Mouse (Mus musculus) erythroid progenitor cell, adult 5-6 weeks (primary cell): Measurements from ENCODE around the gene Trio. TPM values are rescaled to one million over a fixed set of nuclear protein-coding genes. Genes with fewer than 3 reads are reported as not detected.

Source experiments
- ATAC-seq: replicated peaks from 2 replicates; pipeline ENCODE4 v1.8.0; 2016; ENCODE audit warnings: moderate number of reproducible peaks, mild to moderate bottlenecking, moderate TSS enrichment, inconsistent platforms; ENCODE audit not compliant: poor library complexity, low FRiP score, severe bottlenecking
- total RNA-seq, 2 experiments: library from RNA; stranded (forward) in 1 of 2; stranded (reverse) in 1 of 2; fragments of 150-400 nt in 1 of 2; fragments of 186-747, 209-891 nt in 1 of 2; gene quantifications; 2 replicates each; pipeline versions ENCODE4 v1.2.3 to v1.2.4; 2015 to 2017; ENCODE audit warnings: low replicate concordance in 2 of 2

The Trio gene
- total RNA-seq, 2 experiments from 2014 or later = 3.4 to 6.3 TPM

DNA sequence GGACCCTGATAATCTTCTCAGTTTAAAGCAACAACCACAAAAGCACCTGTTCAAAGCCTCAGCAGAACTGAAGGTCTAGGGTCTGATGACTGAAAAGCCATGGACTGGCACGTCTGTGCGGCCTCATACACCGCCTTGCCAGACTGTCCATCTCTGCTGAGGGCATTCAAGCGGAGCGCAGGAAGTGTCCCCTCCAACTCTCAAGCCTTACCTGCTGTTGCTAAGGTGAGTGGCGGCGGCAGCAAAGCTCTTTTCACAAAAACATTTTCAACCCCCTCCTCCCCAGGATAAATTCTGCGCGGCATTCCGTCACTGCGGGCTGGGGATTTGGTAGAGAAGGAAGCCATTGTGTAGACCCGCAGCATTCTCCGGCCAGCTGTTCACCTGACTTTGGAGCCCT lies 30.8 kb downstream of the Trio start:
- ATAC-seq = no peak

- ATAC-seq = no peak
Observed at GRCm38 (mm10) chr15:27993528-27993927, 32.1 kb downstream of the Trio start.

DNA sequence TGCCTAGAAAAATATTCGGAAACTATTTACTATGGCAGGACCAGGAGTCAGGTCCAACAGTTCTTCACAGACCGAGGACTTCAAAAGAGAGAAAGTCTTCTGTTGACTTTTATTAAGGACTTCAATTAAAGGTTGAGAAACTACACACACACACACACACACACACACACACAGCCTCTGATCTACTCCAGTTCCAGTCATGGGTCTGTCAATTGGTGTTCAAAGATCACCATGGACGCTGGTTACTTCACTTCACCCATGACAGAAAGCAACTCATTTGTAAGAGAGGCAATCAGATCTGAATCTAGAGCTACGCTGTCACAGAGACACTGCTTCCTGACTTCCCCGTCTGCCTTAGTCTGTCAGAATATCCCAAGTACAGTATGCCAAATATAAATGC lies 33.1 kb downstream of the Trio start:
- no peak for ATAC-seq

- no peak for ATAC-seq
Observed at GRCm38 (mm10) chr15:27991892-27992593, 33.6 kb downstream of the Trio start.

GRCm38 (mm10) chr15:27991066-27991701 lies 34.5 kb downstream of the Trio start:
- ATAC-seq = no peak

DNA sequence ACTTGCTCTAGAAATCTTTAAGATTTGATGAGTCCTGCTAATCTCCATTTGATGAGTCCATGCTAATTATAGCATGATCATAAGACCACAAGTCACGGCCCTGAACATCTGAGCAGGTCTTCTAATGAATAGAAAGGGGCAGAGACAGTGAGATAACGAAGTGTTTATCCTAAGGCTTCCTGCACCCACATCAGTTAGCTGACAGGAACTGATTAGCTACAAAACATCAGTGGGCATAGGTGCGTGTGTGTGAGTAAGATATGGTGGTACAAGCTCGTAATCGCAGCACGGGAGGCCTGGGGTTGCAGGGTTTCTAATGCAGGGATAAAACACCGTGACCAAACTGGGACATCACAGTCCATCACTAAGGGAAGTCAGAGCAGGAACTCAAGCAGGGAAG lies 37.7 kb downstream of the Trio start:
- ATAC-seq = no peak

- no peak for ATAC-seq
Observed at GRCm38 (mm10) chr15:27984881-27985280, 40.8 kb downstream of the Trio start.

DNA sequence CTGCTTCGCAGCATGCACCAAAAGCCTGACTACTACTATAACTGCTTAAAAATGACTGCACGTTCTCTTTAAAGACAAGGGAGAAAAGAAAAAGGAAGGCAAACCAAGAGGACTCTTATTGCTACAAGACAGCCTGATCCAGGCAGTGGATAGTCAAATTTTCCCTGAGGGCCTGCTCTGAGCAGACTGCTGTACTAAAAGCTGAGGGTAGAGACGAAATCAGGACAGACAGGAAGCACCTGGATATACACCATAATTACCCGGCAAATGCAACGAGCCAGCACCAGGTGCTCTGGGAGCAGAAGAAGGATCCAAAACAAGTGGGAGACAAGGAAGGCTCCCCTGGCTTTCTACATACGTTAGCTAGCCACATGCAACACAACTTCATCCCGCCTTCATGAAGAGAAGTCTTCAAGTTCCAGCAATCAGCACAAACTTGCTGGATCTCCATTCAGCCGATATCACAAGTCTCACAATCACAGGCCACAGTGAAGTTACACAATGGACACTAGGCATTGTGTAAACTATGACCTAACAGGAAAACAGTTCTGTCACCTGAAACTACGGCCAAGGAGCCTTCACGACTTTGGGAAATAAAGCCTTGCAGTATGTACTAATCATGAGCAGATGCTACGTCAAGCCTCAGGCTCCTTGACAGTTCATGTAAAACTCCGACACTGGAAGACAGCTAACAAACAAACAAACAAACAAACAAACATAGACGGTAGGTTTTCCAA lies 43.7 kb downstream of the Trio start:
- no peak for ATAC-seq

DNA sequence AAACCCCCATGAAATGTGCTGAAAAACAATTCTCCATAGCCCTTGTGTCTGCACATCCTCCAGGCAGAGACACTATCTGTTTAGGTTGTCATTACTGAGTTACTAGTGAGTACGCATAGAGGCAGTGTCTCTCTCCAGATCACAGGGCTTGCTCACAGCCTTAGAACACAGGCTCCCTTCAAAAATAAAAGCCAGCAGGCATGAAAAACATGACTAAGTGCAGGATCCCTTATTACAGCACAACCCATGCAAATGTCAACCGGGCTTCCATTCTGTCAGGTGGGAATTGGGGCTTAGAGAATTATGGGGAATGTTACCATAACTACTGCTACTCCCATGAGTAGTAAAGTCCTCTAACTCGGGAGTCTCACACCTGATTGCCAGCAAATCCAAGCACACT lies 44.4 kb downstream of the Trio start:
- no peak for ATAC-seq

- no peak for ATAC-seq
Observed at GRCm38 (mm10) chr15:27980436-27980835, 45.2 kb downstream of the Trio start.

GRCm38 (mm10) chr15:27976950-27977349 lies 48.7 kb downstream of the Trio start:
- ATAC-seq = no peak

GRCm38 (mm10) chr15:27976366-27976765 lies 49.3 kb downstream of the Trio start:
- ATAC-seq = no peak

DNA sequence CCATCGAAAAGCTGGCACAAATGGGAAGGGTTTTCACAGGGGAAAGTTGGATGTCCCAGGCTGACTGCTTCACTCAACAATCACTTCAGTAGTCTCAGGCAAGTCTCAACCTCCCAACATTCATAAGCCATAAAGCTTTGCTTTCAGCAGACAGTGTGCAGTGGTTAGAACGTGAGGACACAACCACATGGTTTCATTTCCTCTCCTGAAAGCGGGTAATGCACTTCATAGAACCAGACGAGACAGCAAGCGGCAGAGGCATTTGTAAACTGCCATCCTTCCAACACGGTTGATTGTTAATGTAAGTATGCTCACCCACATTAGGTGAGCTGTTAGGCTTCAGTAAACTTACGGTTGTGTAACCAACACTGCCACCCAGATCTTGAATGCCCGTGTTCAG lies 51.0 kb downstream of the Trio start:
- ATAC-seq = no peak

- no peak for ATAC-seq
Observed at GRCm38 (mm10) chr15:27968183-27968582, 57.5 kb downstream of the Trio start.

DNA sequence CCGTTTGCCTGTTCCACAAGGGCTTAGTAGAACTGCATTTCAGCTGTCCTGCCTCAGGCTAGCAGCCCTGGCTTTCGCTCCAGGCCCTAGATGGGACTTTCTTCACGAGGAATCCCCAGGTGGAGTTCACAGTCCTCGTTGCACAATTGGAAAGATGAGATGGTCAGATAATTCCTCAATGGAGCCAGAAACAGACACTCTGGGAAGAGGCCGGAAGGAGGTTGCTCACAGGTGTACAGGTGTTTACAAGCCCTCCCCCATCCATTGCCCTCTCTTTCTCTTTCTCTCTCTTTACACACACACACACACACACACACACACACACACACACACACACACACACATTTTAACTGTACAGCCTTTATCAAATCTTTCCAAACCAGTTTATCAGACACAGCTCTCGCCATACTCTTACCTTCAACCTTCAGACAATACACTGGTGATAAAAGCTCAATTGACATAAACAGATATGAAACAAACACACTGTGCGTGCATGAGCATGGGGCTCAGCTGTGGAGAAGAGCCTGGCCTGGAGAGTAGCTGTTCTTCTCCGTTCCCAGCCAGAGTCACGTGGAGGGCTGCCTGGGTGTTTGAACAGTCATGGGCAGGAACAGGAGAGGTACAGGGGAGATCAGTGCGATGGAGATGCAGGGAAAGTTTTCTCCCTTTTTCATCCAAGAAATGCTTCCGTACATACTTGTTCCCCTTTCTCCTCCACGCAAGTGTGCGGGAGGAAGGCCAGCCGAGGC lies 58.3 kb downstream of the Trio start:
- no peak for ATAC-seq

GRCm38 (mm10) chr15:27964877-27965276 lies 60.8 kb downstream of the Trio start:
- ATAC-seq = no peak

DNA sequence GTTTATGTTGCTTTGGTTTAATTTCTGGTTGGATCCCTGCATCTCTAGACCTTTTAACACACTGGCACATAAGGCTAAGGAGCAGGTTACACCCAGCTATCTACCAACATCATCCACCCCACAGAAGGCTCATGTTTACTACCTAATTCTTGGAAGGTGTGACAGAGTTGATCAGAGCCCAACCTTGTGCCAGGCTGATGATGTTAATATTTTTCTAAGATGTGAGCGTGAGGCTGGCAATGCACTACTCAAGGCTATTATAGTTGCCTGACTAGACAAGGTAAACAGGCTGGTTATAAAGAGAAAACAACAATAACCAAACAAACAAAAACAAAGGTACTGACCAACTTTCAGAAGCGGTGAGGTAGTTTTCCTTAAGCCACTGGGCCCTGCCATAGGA lies 62.1 kb downstream of the Trio start:
- no peak for ATAC-seq

GRCm38 (mm10) chr15:27960642-27961041 lies 65.0 kb downstream of the Trio start:
- ATAC-seq = no peak

DNA sequence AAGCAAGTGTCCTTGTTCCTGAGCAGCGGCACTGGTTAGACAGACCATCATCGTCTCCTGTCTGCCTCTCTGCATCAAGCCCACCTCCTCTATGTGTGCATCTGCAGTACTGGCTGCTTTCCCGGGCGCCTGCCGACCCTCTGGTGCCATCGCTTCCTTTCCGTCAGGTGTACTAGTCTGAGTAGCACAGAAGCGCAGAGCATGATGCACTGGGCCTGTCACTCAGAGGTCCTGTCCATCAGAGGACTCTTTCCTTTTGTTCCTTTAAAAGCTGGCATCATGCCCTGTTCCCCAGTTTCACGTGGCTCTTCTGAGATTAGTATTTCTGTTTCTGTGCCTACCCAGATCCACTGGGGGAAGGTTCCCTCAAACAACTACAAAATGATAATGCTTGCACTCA lies 67.8 kb downstream of the Trio start:
- no peak for ATAC-seq

GRCm38 (mm10) chr15:27955614-27956013 lies 70.0 kb downstream of the Trio start:
- ATAC-seq = no peak
